Mouse (Mus musculus): ENCODE measurements around the gene Prkd1. TPM values are rescaled to one million over a fixed set of nuclear protein-coding genes. Genes with fewer than 3 reads are reported as not detected.

Prkd1 gene
- polyA plus RNA-seq, 1 experiment, result not detected

DNA sequence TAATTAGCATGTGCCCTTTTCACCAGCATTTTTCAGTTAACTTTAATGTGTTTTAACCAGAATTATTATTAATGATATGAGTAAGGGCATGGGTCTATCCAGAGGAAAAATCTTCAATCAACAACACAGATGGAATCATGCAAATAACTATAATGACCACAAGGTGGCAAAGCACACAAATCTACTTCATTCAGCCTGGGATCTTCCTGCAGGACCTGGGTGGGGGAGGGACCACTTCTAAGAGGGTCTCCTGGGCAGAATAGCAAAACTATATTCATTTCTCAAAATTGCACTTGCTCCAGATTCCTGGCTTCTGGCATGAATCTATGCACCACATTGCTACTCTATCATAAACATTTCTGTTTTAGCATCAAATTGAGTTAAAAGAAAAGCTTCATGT lies 334.3 kb downstream of the Prkd1 start:
- H3K4me3 ChIP-seq (ENCODE audit: insufficient read depth, low read depth, low read length), result no peak overlapping the region
- TF ChIP-seq POLR2A (IDR thresholded peaks at IDR 0.05; ENCODE audit: insufficient read depth, low read depth, low read length), result no peak
- TF ChIP-seq CTCF (IDR thresholded peaks at IDR 0.05; ENCODE audit: insufficient read depth, low read depth, low read length), result no peak
- H3K4me1 ChIP-seq (ENCODE audit: control insufficient read depth, insufficient read depth, low read length), result no peaks in the 10 kb centered on the region
- H3K27ac ChIP-seq (ENCODE audit: insufficient read depth, low read depth, low read length), result no peak overlapping the region

DNA sequence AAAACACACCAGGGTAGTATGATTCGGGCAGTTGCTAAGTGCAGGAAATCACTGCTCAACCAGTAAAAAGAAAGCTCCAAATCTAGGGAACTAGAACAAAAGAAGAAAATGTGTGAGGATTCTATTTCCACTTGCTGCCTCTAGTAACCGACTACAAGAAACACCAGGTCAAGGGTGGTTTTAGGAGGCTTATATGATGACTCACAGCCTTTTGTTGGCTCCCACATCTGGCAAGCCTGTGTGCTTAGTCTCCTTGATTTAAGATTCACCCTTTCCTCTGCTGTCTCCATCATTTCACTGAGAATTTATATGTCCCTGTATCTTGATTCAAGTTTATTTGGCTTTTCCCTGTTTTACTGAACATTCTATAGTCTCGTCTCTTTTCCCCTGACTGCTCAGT lies 339.6 kb downstream of the Prkd1 start:
- TF ChIP-seq POLR2A (IDR thresholded peaks at IDR 0.05; ENCODE audit: insufficient read depth, low read depth, low read length), result no peak
- TF ChIP-seq CTCF (IDR thresholded peaks at IDR 0.05; ENCODE audit: insufficient read depth, low read depth, low read length), result no peak
- 62% methylated on average over 3 of the region's 3 CpGs for WGBS
- H3K27ac ChIP-seq (ENCODE audit: insufficient read depth, low read depth, low read length), result no peak overlapping the region
- H3K4me3 ChIP-seq (ENCODE audit: insufficient read depth, low read depth, low read length), result no peak overlapping the region
- H3K4me1 ChIP-seq (ENCODE audit: control insufficient read depth, insufficient read depth, low read length), result no peaks in the 10 kb centered on the region

DNA sequence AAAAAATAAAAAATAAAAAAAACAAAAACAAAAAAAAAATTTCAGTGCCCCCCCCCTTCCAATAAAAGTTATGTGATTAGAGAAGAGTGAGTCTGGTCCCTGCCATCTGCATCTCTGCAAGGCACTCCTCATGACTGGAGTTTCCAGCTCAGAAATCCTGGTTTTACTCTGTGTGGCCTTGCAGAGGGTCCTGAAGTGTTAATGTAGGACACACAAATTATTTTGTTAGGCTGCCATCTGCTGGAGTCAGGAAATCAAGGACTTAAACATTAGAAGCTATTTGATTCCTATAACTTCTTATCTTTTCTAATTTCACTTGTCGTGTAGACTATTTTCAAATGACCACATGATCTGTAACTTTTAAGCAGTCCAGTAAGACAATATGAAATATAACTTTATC lies 347.6 kb downstream of the Prkd1 start:
- TF ChIP-seq POLR2A (IDR thresholded peaks at IDR 0.05; ENCODE audit: insufficient read depth, low read depth, low read length) (no peak), CTCF (IDR thresholded peaks at IDR 0.05; ENCODE audit: insufficient read depth, low read depth, low read length) (no peak)
- no peak overlapping the region for H3K4me3 ChIP-seq (ENCODE audit: insufficient read depth, low read depth, low read length)
- H3K27ac ChIP-seq (ENCODE audit: insufficient read depth, low read depth, low read length), result no peak overlapping the region
- no peaks in the 10 kb centered on the region for H3K4me1 ChIP-seq (ENCODE audit: control insufficient read depth, insufficient read depth, low read length)
- 29% methylated on average over 1 of the region's 1 CpGs for WGBS

DNA sequence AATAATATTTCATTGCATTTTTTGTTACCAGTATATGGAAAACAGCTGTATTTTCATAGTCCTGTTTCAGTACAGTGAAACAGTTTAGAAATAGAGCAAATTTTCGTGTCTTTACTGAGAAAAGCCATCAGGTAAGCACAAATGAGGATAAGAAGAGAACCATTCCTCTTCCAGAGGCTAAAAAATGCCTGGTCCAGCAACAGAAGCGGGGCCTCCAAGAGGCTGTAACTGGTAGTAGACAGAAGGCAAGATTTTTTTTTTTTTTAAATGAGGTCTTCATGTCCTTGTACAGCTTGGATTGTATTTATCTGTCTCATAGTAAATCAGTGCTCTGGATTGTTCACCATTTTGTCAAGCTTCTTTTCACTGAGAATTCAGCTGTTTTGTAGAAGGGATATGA lies 352.8 kb downstream of the Prkd1 start:
- no peak for TF ChIP-seq POLR2A (IDR thresholded peaks at IDR 0.05; ENCODE audit: insufficient read depth, low read depth, low read length)
- no peak for TF ChIP-seq CTCF (IDR thresholded peaks at IDR 0.05; ENCODE audit: insufficient read depth, low read depth, low read length)
- no peaks in the 10 kb centered on the region for H3K4me1 ChIP-seq (ENCODE audit: control insufficient read depth, insufficient read depth, low read length)
- H3K27ac ChIP-seq (ENCODE audit: insufficient read depth, low read depth, low read length), result no peak overlapping the region
- no peak overlapping the region for H3K4me3 ChIP-seq (ENCODE audit: insufficient read depth, low read depth, low read length)
- WGBS, result 83% methylated on average over 2 of the region's 2 CpGs

DNA sequence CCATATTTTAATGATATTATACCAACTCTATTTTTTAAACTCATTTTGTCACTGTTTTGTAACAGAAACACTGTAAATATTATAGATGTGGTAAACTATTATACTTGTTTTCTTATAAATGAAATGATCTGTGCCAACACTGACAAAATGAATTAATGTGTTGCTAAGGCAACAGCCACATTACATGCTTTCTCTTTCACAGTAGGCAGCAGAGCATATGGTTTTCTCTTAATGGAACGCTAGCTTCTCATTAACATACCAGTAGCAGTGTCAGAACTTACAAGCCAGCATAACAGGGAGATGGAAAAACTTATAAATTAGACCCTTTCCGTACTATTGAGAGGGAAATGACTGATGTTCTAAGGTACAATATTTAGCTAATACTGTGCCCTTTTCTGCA lies 353.3 kb downstream of the Prkd1 start:
- 32% methylated on average over 2 of the region's 2 CpGs for WGBS
- Histone ChIP-seq H3K4me3 (ENCODE audit: insufficient read depth, low read depth, low read length) (no peak overlapping the region), H3K27ac (ENCODE audit: insufficient read depth, low read depth, low read length) (no peak overlapping the region), H3K4me1 (ENCODE audit: control insufficient read depth, insufficient read depth, low read length) (no peaks in the 10 kb centered on the region)
- TF ChIP-seq CTCF (IDR thresholded peaks at IDR 0.05; ENCODE audit: insufficient read depth, low read depth, low read length) (no peak), POLR2A (IDR thresholded peaks at IDR 0.05; ENCODE audit: insufficient read depth, low read depth, low read length) (no peak)

DNA sequence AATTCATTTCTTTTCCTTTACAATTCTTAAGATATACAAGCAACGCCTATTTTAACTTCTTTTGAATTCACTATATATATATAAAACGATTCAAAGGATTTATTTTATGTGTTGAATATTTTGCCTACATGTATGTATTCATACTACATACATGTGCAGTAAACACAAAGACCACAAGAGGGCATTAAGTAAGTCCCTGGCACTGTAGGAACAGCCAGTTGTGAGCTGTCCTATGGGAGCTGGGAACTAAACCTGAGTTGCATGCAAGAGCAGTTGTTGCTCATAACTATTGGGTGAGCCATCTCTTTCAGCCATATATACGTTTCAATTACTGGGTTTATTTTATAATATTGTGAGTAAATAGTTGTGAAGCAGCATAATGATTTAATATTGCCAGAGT lies 356.1 kb downstream of the Prkd1 start:
- TF ChIP-seq POLR2A (IDR thresholded peaks at IDR 0.05; ENCODE audit: insufficient read depth, low read depth, low read length), result no peak
- no peak for TF ChIP-seq CTCF (IDR thresholded peaks at IDR 0.05; ENCODE audit: insufficient read depth, low read depth, low read length)
- H3K27ac ChIP-seq (ENCODE audit: insufficient read depth, low read depth, low read length), result no peak overlapping the region
- 89% methylated on average over 3 of the region's 3 CpGs for WGBS
- no peaks in the 10 kb centered on the region for H3K4me1 ChIP-seq (ENCODE audit: control insufficient read depth, insufficient read depth, low read length)
- H3K4me3 ChIP-seq (ENCODE audit: insufficient read depth, low read depth, low read length), result no peak overlapping the region

Measured in olfactory bulb, adult 2 months (tissue).